Mouse (Mus musculus) embryo, embryonic 10 days (tissue): ENCODE measurements around the gene Scube1.

Experiments
- DNase-seq: peaks from one replicate; pipeline ENCODE4 v3.0.0-alpha.2; 2015; ENCODE audit warnings: low spot score

The Scube1 gene

DNA sequence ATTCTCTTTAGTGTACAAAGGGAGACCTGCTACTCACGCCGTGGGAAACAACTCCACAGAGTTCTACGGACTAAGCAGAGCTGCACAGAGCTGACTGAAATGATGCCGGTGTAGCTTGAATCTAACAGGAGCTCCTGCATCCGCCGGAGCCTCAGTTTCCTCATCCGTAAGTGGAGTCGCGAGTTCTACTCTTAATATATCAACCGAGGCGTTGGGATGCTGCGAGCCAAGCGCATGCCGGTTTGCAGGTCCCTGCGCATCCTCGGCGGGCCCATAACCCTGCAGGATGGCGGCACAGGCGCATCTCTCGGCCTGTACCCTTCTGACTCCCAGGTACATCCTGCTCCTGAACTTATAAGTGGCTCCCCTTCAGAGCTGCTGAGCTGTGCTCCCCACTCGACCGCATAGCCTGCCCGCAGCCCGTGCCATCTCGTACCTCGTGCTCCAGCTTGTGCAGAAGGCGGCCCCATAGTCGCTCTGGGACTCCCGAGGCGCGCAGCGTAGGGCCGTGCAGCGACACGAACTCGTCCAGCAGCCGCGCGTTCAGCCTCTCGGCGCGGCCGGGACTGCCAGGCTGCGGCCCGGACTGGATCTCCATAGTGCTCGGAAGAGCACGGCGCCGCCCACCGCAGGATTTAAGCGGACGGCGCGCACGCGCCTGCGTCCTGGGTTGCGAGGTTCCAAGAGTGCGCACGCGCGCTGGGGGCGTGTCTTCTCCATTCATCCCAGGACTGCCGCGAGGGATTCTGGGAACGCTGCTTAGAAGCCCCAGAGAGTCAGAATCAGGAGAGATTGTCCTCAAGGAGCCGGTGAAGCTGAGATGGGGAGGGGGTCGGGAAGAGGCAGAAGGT, 130.1 kb downstream of the Scube1 start, which contains the start of gene Ttll12:
TSS of gene Ttll12 (minus strand) at position 645 of the 851 bp plus-strand sequence.
- DNase-seq, result peak; percentile 100

GRCm38 (mm10) chr15:83593702-83594512, 130.9 kb downstream of the Scube1 start:
- DNase-seq, result peak; percentile 45

GRCm38 (mm10) chr15:83593189-83593585, 131.6 kb downstream of the Scube1 start:
- no peak for DNase-seq

DNA sequence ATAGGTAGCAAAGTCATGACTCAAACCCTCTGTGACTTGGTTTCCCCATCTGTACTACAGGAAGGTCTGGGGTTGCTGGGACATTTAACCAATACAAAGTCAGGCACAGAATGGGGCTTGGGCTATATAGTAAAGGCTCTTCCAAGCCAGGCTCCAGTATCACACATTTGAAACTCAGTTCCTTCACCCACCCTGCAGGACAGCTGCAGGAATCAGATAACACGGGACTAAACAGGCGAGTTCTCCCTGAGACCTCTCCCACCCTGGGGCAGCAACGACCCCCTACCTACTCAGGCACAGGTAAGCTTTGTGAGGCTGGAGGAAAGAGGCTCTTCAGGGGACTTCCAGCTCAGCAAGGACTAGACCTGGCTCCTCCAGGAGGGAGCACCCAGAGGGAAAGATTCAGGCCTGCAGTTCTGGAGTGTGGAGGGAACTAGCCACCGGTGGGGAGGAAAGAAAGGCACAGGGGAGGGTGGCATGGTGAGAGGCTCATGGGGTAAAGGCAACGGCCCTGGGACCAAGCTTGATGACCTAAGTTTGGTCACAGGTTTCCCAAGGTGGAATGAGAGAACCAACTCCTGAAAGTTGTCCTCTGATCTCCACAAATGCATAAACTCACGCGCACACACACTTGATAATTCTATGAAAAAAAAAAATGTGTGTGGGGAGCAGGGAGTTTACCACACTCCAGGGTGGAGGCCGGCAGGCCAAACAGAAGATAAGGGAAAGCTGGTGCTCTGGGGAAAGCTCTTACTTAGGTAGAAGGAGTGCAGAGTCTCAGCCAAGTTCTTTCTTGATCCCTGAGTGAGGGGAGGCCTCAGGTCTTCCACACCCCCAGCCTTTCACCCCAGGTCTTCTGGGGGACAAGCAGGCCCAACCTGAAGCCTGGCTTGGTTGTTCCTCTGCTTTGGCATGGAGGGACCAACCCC, 132.3 kb downstream of the Scube1 start:
- DNase-seq, result no peak

DNA sequence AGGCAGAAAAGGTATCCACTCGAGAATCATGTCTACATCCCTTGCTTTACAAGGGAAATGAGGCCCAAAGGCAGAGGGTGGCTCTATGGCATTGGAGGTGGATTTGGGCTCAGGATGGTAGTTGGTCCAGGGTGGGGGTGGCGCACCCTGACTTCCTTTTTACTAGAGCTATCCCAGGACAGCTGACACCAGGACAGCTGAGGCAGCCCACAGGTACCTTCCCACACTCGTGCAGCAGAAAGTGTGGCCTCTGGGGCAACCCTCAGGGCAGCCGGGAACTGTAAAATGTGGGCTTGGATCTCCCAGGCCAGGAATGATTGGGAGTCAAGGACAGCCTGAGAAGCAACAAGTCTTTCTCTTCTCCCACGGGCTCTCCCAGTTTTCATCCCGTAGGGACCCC, 133.1 kb downstream of the Scube1 start:
- DNase-seq, result no peak

DNA sequence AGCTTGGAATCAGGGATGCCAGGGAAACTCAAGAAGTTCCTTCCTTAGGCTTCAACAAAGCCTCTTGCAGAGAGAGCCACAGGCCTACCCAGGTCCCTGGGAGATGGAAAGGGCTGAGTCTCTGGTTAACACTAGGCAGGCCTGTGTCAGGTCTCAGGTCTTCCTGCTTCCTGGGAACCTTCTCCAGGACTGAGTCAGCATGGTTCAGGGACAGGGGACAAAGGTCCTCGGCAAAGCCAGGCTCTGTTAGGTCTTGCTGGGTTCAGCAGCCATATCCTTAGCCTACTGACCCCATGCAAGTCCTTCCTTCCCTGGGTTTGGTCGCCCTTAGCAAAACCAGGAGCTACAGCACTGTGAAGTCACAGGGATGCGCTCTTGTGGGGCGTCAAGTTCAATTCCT, 134.0 kb downstream of the Scube1 start:
- no peak for DNase-seq

GRCm38 (mm10) chr15:83584741-83585220, 140.0 kb downstream of the Scube1 start:
- DNase-seq, result no peak

DNA sequence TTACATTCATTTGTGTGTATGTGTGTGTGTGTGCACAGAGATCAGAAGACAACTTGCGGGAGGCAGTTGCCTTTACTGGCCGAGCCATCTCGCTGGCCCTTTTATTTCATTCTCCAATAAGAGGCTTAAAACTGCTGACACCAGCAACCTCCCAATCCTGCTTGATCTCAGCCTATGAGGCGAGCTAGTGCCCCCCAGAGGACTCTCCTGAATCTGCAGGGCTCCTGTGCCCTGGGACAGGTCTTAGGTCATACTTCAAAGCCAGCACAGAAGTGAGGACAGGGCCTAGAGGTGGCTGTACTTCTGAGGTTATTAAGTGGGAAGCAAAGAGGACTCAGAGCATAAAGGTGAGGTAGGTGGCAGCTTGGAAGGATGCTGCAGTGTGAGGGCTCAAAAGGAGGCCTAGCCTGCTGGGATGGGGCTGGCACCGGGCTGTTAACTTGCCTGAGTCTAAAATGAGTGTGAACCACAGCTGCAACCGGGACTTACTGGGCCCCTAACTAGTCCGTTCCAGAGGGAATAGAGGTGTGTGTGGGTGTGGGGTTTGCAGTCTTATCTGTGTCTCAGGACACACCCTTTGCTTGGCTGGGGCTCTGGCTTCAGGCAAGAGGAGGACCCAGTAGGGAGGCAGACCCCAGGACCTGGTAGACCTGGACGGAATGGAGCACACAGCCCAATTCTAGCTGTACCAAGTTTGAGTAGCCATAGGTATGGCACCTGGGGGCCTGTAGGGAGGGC, 141.2 kb downstream of the Scube1 start:
- DNase-seq, result peak; percentile 55

DNA sequence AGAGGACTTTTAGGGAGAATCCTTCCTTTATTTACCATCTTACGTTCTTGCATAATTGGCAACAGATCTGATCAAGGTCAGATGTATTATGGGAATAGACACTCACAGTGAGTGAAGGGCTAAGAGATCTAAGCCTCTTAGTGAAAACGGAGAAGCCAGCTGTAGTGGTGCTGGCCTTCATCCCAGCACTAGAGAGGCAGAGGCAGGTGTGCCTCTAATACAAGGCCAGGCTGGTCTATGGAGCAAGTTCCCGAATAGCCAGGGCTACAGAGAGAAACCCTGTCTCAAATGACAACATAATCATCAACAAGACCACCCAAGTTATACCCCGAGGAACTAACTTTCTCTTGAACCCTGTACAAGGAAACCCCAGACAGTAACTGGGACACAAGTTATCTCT, 141.9 kb downstream of the Scube1 start:
- DNase-seq, result no peak

DNA sequence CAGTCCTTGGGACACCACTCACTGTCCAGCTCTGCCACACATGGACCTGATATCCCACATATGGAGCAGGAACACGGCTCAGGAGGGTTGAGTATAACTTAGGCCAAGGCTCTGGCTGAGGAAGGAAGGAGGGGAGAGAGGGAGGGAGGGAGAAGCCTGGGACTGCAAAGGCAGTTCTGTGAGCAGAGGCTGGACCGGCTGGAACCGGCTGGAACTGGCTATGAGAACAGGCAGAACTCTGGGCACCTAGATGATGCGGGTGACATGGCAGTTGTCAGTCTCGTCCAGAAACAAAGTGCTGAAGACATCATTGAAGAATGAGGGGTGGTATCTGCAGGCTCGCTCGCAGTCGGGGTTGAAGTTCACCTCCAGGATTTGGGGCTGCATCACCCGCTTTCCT, 148.2 kb downstream of the Scube1 start:
- DNase-seq, result no peak

DNA sequence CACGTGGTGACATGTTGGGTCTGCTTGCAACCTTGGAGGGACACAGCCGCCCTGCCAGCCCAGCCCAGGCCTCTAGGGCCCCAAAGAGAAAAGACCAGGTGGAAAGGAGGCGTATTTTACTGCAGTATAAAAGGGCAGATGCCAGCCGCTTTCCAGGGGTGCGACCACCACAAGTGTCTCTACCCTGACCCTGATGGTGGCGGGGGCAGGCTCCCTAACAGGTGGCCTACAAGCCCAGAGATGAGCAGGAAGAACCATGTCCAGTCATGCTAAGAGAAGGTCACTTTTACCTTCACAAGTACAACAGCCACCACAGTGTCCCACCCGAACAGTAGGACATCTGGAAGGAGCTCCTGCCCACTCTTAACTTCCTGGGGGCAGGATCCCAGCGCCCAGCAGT, 149.3 kb downstream of the Scube1 start:
- no peak for DNase-seq

- no peak for DNase-seq
Observed at GRCm38 (mm10) chr15:83574731-83575351, 150.0 kb downstream of the Scube1 start.

GRCm38 (mm10) chr15:83573606-83574005, 151.2 kb downstream of the Scube1 start:
- DNase-seq, result no peak

GRCm38 (mm10) chr15:83572132-83572531, 152.7 kb downstream of the Scube1 start:
- DNase-seq, result no peak

DNA sequence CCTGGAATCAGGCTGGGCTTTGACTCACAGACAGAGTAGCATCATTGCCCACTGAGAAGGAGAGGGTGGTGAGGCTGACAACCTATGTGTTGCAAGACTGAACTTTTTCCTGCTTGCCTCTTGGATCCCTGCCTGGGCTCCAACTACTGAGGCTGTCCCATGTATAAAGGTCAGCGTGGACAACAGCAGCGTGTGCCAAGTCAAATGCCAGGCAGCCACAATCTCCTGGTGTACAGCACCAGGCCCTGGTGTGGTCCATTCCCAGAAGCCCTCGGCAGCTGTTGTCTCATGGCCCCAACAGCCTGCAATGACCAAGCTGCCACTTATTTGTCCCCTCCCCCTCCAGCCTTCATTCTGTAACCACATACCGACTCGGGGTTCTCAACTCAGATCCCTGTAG, 153.2 kb downstream of the Scube1 start:
- no peak for DNase-seq

GRCm38 (mm10) chr15:83570641-83571040, 154.2 kb downstream of the Scube1 start:
- DNase-seq, result no peak

- no peak for DNase-seq
Observed at GRCm38 (mm10) chr15:83569682-83570081, 155.1 kb downstream of the Scube1 start.

GRCm38 (mm10) chr15:83568544-83568943, 156.3 kb downstream of the Scube1 start:
- DNase-seq, result no peak

- no peak for DNase-seq
Observed at GRCm38 (mm10) chr15:83567728-83568127, 157.1 kb downstream of the Scube1 start.

GRCm38 (mm10) chr15:83566006-83566405, 158.8 kb downstream of the Scube1 start:
- no peak for DNase-seq

DNA sequence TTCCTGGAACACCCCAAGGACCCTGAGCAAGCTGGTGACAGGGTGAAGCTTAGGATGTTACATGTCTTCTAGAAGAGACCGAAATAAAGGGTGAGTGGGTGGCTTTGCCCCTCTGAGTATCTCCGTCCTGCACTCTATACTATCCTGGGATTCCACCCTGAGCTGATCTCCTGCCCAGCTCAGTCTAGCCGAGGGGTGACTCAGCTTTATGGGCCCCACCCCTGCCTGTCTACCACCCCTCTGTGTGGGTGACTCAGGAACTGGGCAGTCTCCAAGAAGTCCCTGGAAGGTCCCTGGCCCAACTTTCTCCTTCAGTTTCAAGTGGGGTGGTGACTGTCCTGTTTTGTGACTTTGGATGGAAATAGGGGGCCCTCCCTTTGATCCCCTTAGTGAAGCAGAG, 159.4 kb downstream of the Scube1 start:
- DNase-seq, result no peak
